ENCODE assay signal across 31 mouse cellular contexts in the genomic region with DNA sequence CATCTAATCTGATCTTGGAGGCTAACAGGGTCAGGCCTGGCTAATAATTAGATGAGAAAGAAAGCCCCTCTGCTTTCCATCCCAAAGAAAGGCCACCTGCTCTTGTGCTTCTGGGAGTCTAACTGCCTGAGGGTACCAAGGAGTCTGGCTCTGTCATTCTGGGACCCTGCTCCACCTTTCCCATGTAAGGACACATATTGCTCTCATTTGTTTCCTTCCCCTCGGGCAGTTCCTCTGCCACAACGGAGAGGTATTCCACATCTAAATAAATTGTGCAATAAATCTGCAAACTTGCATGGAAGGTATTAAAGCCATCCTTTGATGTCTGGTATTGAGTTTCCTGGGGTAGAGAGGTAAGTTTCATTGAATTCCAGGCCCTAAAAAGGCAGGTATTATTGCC.
A peak's percentile ranks its signal among the peaks of the same experiment; 100 is the strongest.
DNase-seq lines count a peak whose midpoint lies in the region; ATAC-seq and TF ChIP-seq lines count a peak whose summit lies in the region.
"Had no signal": no experiment of that assay in that cellular context is flagged by ENCODE, and none has a peak within 500 bp of the region (broad histone marks: within the 10 kb centered on the region; RNA-seq: fewer than 3 reads in every experiment).

No protein-coding gene starts in this region.

- ATAC-seq in limb, embryonic 14.5 days (ENCODE audit: low FRiP score, low read depth), result no peak
- ATAC-seq in forebrain, embryonic 13.5 days, result no peak
- ATAC-seq in forebrain, embryonic 15.5 days (replicated peaks), result no peak
- ATAC-seq: inflammation-experienced regulatory T-cells, adult 6 months; midbrain, embryonic 15.5 days; Patski had no signal

- H3K36me3 ChIP-seq in embryonic facial prominence, embryonic 10.5 days (replicated peaks), result no peaks in the 10 kb centered on the region
- H3K36me3 ChIP-seq in limb, embryonic 14.5 days (ENCODE audit: control insufficient read depth, insufficient read depth, low read length), result no peaks in the 10 kb centered on the region
- H3K36me3 ChIP-seq in forebrain, embryonic 13.5 days (ENCODE audit: poor library complexity, severe bottlenecking), result no peaks in the 10 kb centered on the region
- no peaks in the 10 kb centered on the region for H3K36me3 ChIP-seq in forebrain, embryonic 15.5 days
- H3K36me3 ChIP-seq: forebrain, embryonic 12.5 days; heart, embryonic 13.5 days; limb, embryonic 15.5 days; lung, embryonic 15.5 days; midbrain, embryonic 10.5 days; midbrain, embryonic 15.5 days; neural tube, embryonic 15.5 days had no signal

- no peak for TF ChIP-seq POLR2A in limb, embryonic 14.5 days (IDR thresholded peaks at IDR 0.05; ENCODE audit: borderline replicate concordance, extremely low read depth, insufficient read depth, insufficient read length)

- no peaks in the 10 kb centered on the region for H3K27me3 ChIP-seq in embryonic facial prominence, embryonic 10.5 days (replicated peaks; ENCODE audit: low read depth, poor library complexity, severe bottlenecking)
- no peaks in the 10 kb centered on the region for H3K27me3 ChIP-seq in limb, embryonic 14.5 days (ENCODE audit: control insufficient read depth, insufficient read depth, low read length)
- no peaks in the 10 kb centered on the region for H3K27me3 ChIP-seq in forebrain, embryonic 13.5 days
- no peaks in the 10 kb centered on the region for H3K27me3 ChIP-seq in forebrain, embryonic 15.5 days
- H3K27me3 ChIP-seq: forebrain, embryonic 12.5 days; heart, embryonic 13.5 days; limb, embryonic 15.5 days; lung, embryonic 15.5 days; midbrain, embryonic 15.5 days; neural tube, embryonic 15.5 days; Patski had no signal

- H3K4me2 ChIP-seq in limb, embryonic 14.5 days (replicated peaks; ENCODE audit: low read depth, low read length, severe bottlenecking), result no peak overlapping the region
- H3K4me2 ChIP-seq in forebrain, embryonic 13.5 days, result no peak overlapping the region
- no peak overlapping the region for H3K4me2 ChIP-seq in forebrain, embryonic 15.5 days (replicated peaks)
- H3K4me2 ChIP-seq: forebrain, embryonic 12.5 days; heart, embryonic 13.5 days; hindbrain, embryonic 14.5 days; limb, embryonic 15.5 days; lung, embryonic 15.5 days; midbrain, embryonic 15.5 days; neural tube, embryonic 15.5 days had no signal

- 38% methylated on average over 2 of the region's 2 CpGs for WGBS in embryonic facial prominence, embryonic 10.5 days
- 6% methylated on average over 2 of the region's 2 CpGs for WGBS in limb, embryonic 14.5 days
- 74% methylated on average over 2 of the region's 2 CpGs for WGBS in forebrain, embryonic 13.5 days
- WGBS in forebrain, embryonic 15.5 days, result 81% methylated on average over 2 of the region's 2 CpGs

- H3K4me1 ChIP-seq in embryonic facial prominence, embryonic 10.5 days, result peaks cover 38% of the 10 kb centered on the region
- peaks cover 29% of the 10 kb centered on the region for H3K4me1 ChIP-seq in limb, embryonic 14.5 days (ENCODE audit: control insufficient read depth, insufficient read depth, low read length)
- H3K4me1 ChIP-seq in forebrain, embryonic 13.5 days, result no peaks in the 10 kb centered on the region
- no peaks in the 10 kb centered on the region for H3K4me1 ChIP-seq in forebrain, embryonic 15.5 days
- H3K4me1 ChIP-seq: forebrain, embryonic 12.5 days; midbrain, embryonic 15.5 days had no signal

- H3K27ac ChIP-seq in embryonic facial prominence, embryonic 10.5 days (replicated peaks), result 0 out of 2 replicates have a peak overlapping the region, but pooled peaks have one; percentile 66
- 0 out of 2 replicates have a peak overlapping the region, but pooled peaks have one; percentile 14 for H3K27ac ChIP-seq in limb, embryonic 14.5 days (replicated peaks; ENCODE audit: low read depth, low read length)
- H3K27ac ChIP-seq in forebrain, embryonic 13.5 days, result no peak overlapping the region
- H3K27ac ChIP-seq in forebrain, embryonic 15.5 days (replicated peaks), result no peak overlapping the region
- H3K27ac ChIP-seq: forebrain, embryonic 12.5 days; gastrocnemius, adult 2 months; heart, adult 2 months; heart, embryonic 13.5 days; hindbrain, embryonic 14.5 days; limb, embryonic 15.5 days; lung, embryonic 15.5 days; midbrain, embryonic 10.5 days; midbrain, embryonic 15.5 days; neural tube, embryonic 15.5 days; stomach, postnatal 0 days had no signal

- H3K9ac ChIP-seq in limb, embryonic 14.5 days (ENCODE audit: low read depth, low read length, severe bottlenecking), result no peak overlapping the region
- no peak overlapping the region for H3K9ac ChIP-seq in forebrain, embryonic 13.5 days
- H3K9ac ChIP-seq in forebrain, embryonic 15.5 days (replicated peaks), result no peak overlapping the region
- H3K9ac ChIP-seq: forebrain, embryonic 12.5 days; heart, embryonic 13.5 days; hindbrain, embryonic 14.5 days; limb, embryonic 15.5 days; lung, embryonic 15.5 days; midbrain, embryonic 15.5 days; neural tube, embryonic 15.5 days had no signal

- no peak overlapping the region for H3K4me3 ChIP-seq in embryonic facial prominence, embryonic 10.5 days
- H3K4me3 ChIP-seq in limb, embryonic 14.5 days (replicated peaks; ENCODE audit: low read length), result no peak overlapping the region
- H3K4me3 ChIP-seq in forebrain, embryonic 13.5 days, result no peak overlapping the region
- no peak overlapping the region for H3K4me3 ChIP-seq in forebrain, embryonic 15.5 days
- H3K4me3 ChIP-seq: forebrain, embryonic 12.5 days; gastrocnemius, adult 2 months; heart, adult 2 months; heart, embryonic 13.5 days; limb, embryonic 15.5 days; lung, embryonic 15.5 days; midbrain, embryonic 10.5 days; midbrain, embryonic 15.5 days; neural tube, embryonic 15.5 days had no signal

- DNase-seq in embryo, embryonic 11 days, result peak; percentile 31
- no peak for DNase-seq in embryo, embryonic 9.5 days (ENCODE audit: extremely low spot score)
- DNase-seq in embryonic facial prominence, embryonic 10.5 days (ENCODE audit: low spot score), result peak; percentile 28
- DNase-seq in hindlimb bud, embryonic 11.5 days (ENCODE audit: extremely low spot score, low read depth, low spot score), result peak; percentile 66
- DNase-seq in limb, embryonic 14.5 days (ENCODE audit: low spot score), result no peak
- DNase-seq in kidney, postnatal 14 days, result no peak
- DNase-seq: adrenal gland, postnatal 14 days; cerebellum, adult 11-12 months; cerebellum, adult 9-11 months; gastrocnemius, adult 2 months; gastrocnemius, postnatal 36 days; heart, postnatal 10 days; kidney, adult 18-20 months; kidney, postnatal 4 days; spleen, adult 18-20 months; thymus, adult 18-20 months; thymus, postnatal 36 days had no signal

- H3K9me3 ChIP-seq in embryonic facial prominence, embryonic 10.5 days, result no peaks in the 10 kb centered on the region
- no peaks in the 10 kb centered on the region for H3K9me3 ChIP-seq in limb, embryonic 14.5 days (ENCODE audit: control insufficient read depth, low read length)
- no peaks in the 10 kb centered on the region for H3K9me3 ChIP-seq in forebrain, embryonic 13.5 days (replicated peaks)
- H3K9me3 ChIP-seq in forebrain, embryonic 15.5 days, result no peaks in the 10 kb centered on the region
- H3K9me3 ChIP-seq: forebrain, embryonic 12.5 days; heart, embryonic 13.5 days; limb, embryonic 15.5 days; lung, embryonic 15.5 days; midbrain, embryonic 10.5 days; midbrain, embryonic 15.5 days; neural tube, embryonic 15.5 days had no signal

Comparison
In these comparisons a context has a peak if more than half of its experiments do, and no peak if none do; other contexts are left out.
1. DNase-seq: peak in embryo, embryonic 11 days (single experiment), embryonic facial prominence, embryonic 10.5 days (single experiment) and hindlimb bud, embryonic 11.5 days (single experiment); none in embryo, embryonic 9.5 days (single experiment), limb, embryonic 14.5 days (single experiment) and kidney, postnatal 14 days (single experiment).
2. H3K27ac ChIP-seq: peak in embryonic facial prominence, embryonic 10.5 days (single experiment) and limb, embryonic 14.5 days (single experiment); none in forebrain, embryonic 13.5 days (single experiment) and forebrain, embryonic 15.5 days (single experiment).